Mouse (Mus musculus): Measurements from ENCODE around the gene Pik3r6.

- TF ChIP-seq CTCF (IDR thresholded peaks at IDR 0.05; ENCODE audit: low read depth) (no peak), EP300 (optimal IDR thresholded peaks at IDR 0.05) (no peak)
These were observed 9.1 kb upstream of the Pik3r6 start for GRCm38 (mm10) chr11:68493760-68494159.
